Mouse (Mus musculus) kidney, embryonic 16.5 days (tissue): ENCODE measurements around the gene Nefh. TPM values are rescaled to one million over a fixed set of nuclear protein-coding genes. Genes with fewer than 3 reads are reported as not detected.
A peak's percentile ranks its signal among the peaks of the same experiment; 100 is the strongest.

Experiments used
- ATAC-seq: fragments of 200-750 bp; cut with Nextera tagmentation; 2 replicates; pipeline ENCODE4 v1.8.0; 2017; ENCODE audit warnings: moderate TSS enrichment; ENCODE audit not compliant: low FRiP score, low TSS enrichment
- H3K27ac ChIP-seq: fragments of 300-500 bp; sonication (generic); 2 replicates; pipeline ENCODE4 v1.5.1; 2014; ENCODE audit warnings: low read length
- H3K27me3 ChIP-seq: fragments of 300-500 bp; sonication (generic); 2 replicates; pipeline ENCODE4 v1.6.1; 2014; ENCODE audit warnings: low read length, control low read depth, mixed read lengths; ENCODE audit not compliant: insufficient read depth
- H3K36me3 ChIP-seq: fragments of 300-500 bp; sonication (generic); 2 replicates; pipeline ENCODE4 v1.6.1; 2014; ENCODE audit warnings: low read length, control low read depth, mixed read lengths; ENCODE audit not compliant: insufficient read depth
- H3K4me1 ChIP-seq: fragments of 300-500 bp; sonication (generic); 2 replicates; pipeline ENCODE4 v1.6.1; 2014; ENCODE audit warnings: low read length, control low read depth, mixed read lengths; ENCODE audit not compliant: insufficient read depth
- H3K4me2 ChIP-seq: fragments of 300-500 bp; sonication (generic); replicated peaks from 2 replicates; pipeline ENCODE4 v1.6.1; 2014; ENCODE audit warnings: low read depth, low read length
- H3K4me3 ChIP-seq: fragments of 300-500 bp; sonication (generic); 2 replicates; pipeline ENCODE4 v1.5.1; 2014; ENCODE audit warnings: mild to moderate bottlenecking, low read length
- H3K9ac ChIP-seq: fragments of 300-500 bp; sonication (generic); replicated peaks from 2 replicates; pipeline ENCODE4 v1.6.1; 2014; ENCODE audit warnings: low read length
- H3K9me3 ChIP-seq: fragments of 300-500 bp; sonication (generic); 2 replicates; pipeline ENCODE4 v1.6.1; 2016; ENCODE audit warnings: low read length, control low read depth
- WGBS: fragments of 180-500 bp; shearing (Covaris S2); extraction: QIAGEN DNeasy Blood & Tissue Kit; methylation state at CpG from one replicate; pipeline ENCODE4 v1.1.7; 2014; 5-methylcytosine and 5-hydroxymethylcytosine counted together
- polyA plus RNA-seq: library from polyadenylated mRNA; unstranded; fragments of >200 nt; fragmentation: Nextera tagmentation; extraction: Ambion mirVana; gene quantifications from 2 replicates; pipeline ENCODE4 v1.2.1, GENCODE M21; 2015

Nefh gene
- 0.19 TPM in 2 replicates for polyA plus RNA-seq

- Histone ChIP-seq H3K4me1 (peaks cover 13% of the 10 kb centered on the region), H3K27ac (no peak within 1 kb of the TSS), H3K9ac (peak within 1 kb of the TSS; percentile 29), H3K4me2 (peak within 1 kb of the TSS; percentile 81), H3K27me3 (peaks cover 79% of the 10 kb centered on the region), H3K36me3 (no peaks in the 10 kb centered on the region), H3K4me3 (peak within 1 kb of the TSS; percentile 52), H3K9me3 (no peaks in the 10 kb centered on the region)
- WGBS = under 1% methylated on average over 38 of the region's 41 CpGs
- no peak; the same call in 1 of the 2 replicates for ATAC-seq
Measured at GRCm38 (mm10) chr11:4947813-4948174, at the start of gene Nefh. Gene Nefh, minus strand, starts transcription at chr11:4948064.

GRCm38 (mm10) chr11:4996621-4997199, 48.8 kb upstream of the Nefh start:
- no peak overlapping the region for H3K4me2 ChIP-seq
- WGBS = 78% methylated on average over 5 of the region's 5 CpGs
- no peak for ATAC-seq
- no peaks in the 10 kb centered on the region for H3K9me3 ChIP-seq
- H3K27me3 ChIP-seq = no peaks in the 10 kb centered on the region
- H3K36me3 ChIP-seq = 0 out of 2 replicates have a peak, but pooled peaks cover 3% of the 10 kb centered on the region
- H3K4me3 ChIP-seq = no peak overlapping the region
- H3K27ac ChIP-seq = 0 out of 2 replicates have a peak overlapping the region, but pooled peaks have one; percentile 27
- H3K9ac ChIP-seq = no peak overlapping the region
- H3K4me1 ChIP-seq = peaks cover 16% of the 10 kb centered on the region

- WGBS = 90% methylated on average over 3 of the region's 3 CpGs
- Histone ChIP-seq H3K27ac (no peak overlapping the region), H3K27me3 (no peaks in the 10 kb centered on the region), H3K4me1 (peaks cover 16% of the 10 kb centered on the region), H3K9me3 (no peaks in the 10 kb centered on the region), H3K4me3 (no peak overlapping the region), H3K4me2 (no peak overlapping the region), H3K9ac (no peak overlapping the region), H3K36me3 (0 out of 2 replicates have a peak, but pooled peaks cover 3% of the 10 kb centered on the region)
- ATAC-seq = no peak
Measured at GRCm38 (mm10) chr11:4995676-4996075, 47.8 kb upstream of the Nefh start.

GRCm38 (mm10) chr11:4992471-4992870, 44.6 kb upstream of the Nefh start:
- Histone ChIP-seq H3K27me3 (no peaks in the 10 kb centered on the region), H3K4me1 (peaks cover 10% of the 10 kb centered on the region), H3K4me2 (no peak overlapping the region), H3K4me3 (no peak overlapping the region), H3K27ac (no peak overlapping the region), H3K9me3 (no peaks in the 10 kb centered on the region), H3K36me3 (peaks cover 6% of the 10 kb centered on the region; the same call in 1 of the 2 replicates), H3K9ac (no peak overlapping the region)
- ATAC-seq = no peak
- WGBS = 73% methylated on average over 2 of the region's 2 CpGs

GRCm38 (mm10) chr11:4989187-4989586, 41.3 kb upstream of the Nefh start:
- WGBS = 61% methylated on average over 3 of the region's 3 CpGs
- Histone ChIP-seq H3K4me2 (no peak overlapping the region), H3K4me3 (no peak overlapping the region), H3K36me3 (peaks cover 6% of the 10 kb centered on the region; the same call in 1 of the 2 replicates), H3K27me3 (no peaks in the 10 kb centered on the region), H3K27ac (no peak overlapping the region), H3K9me3 (no peaks in the 10 kb centered on the region), H3K4me1 (peaks cover 17% of the 10 kb centered on the region), H3K9ac (no peak overlapping the region)
- ATAC-seq = no peak

- 39% methylated on average over 11 of the region's 11 CpGs for WGBS
- Histone ChIP-seq H3K4me3 (peak overlapping the region; percentile 74), H3K4me1 (peaks cover 17% of the 10 kb centered on the region), H3K27ac (no peak overlapping the region; the same call in 1 of the 2 replicates), H3K4me2 (peak overlapping the region; percentile 89), H3K36me3 (peaks cover 3% of the 10 kb centered on the region; the same call in 1 of the 2 replicates), H3K9ac (peak overlapping the region; percentile 76), H3K27me3 (no peaks in the 10 kb centered on the region), H3K9me3 (no peaks in the 10 kb centered on the region)
- no peak; the same call in 1 of the 2 replicates for ATAC-seq
Measured at GRCm38 (mm10) chr11:4987487-4987852, 39.6 kb upstream of the Nefh start.

- peak within 1 kb of the TSS; percentile 27; the same call in 1 of the 2 replicates for H3K27ac ChIP-seq
- H3K4me2 ChIP-seq = peak within 1 kb of the TSS; percentile 89
- ATAC-seq = peak; percentile 92
- H3K9me3 ChIP-seq = no peaks in the 10 kb centered on the region
- H3K36me3 ChIP-seq = peaks cover 3% of the 10 kb centered on the region; the same call in 1 of the 2 replicates
- peak within 1 kb of the TSS; percentile 74 for H3K4me3 ChIP-seq
- no peaks in the 10 kb centered on the region for H3K27me3 ChIP-seq
- 1% methylated on average over 62 of the region's 62 CpGs for WGBS
- peak within 1 kb of the TSS; percentile 76 for H3K9ac ChIP-seq
- peaks cover 17% of the 10 kb centered on the region for H3K4me1 ChIP-seq
Measured at GRCm38 (mm10) chr11:4986695-4987486, 39.0 kb upstream of the Nefh start, which contains the start of gene Ap1b1. Gene Ap1b1, plus strand, starts transcription at chr11:4986824.

GRCm38 (mm10) chr11:4984799-4985198, 36.9 kb upstream of the Nefh start:
- H3K4me1 ChIP-seq = peaks cover 17% of the 10 kb centered on the region
- H3K9me3 ChIP-seq = no peaks in the 10 kb centered on the region
- H3K4me3 ChIP-seq = no peak overlapping the region
- H3K9ac ChIP-seq = no peak overlapping the region
- no peaks in the 10 kb centered on the region for H3K27me3 ChIP-seq
- peaks cover 3% of the 10 kb centered on the region; the same call in 1 of the 2 replicates for H3K36me3 ChIP-seq
- WGBS = 79% methylated on average over 3 of the region's 3 CpGs
- H3K27ac ChIP-seq = no peak overlapping the region
- ATAC-seq = no peak
- H3K4me2 ChIP-seq = no peak overlapping the region

- Histone ChIP-seq H3K9ac (no peak overlapping the region), H3K27me3 (no peaks in the 10 kb centered on the region), H3K4me1 (peaks cover 17% of the 10 kb centered on the region), H3K36me3 (peaks cover 3% of the 10 kb centered on the region; the same call in 1 of the 2 replicates), H3K4me3 (no peak overlapping the region), H3K4me2 (peak overlapping the region; percentile 25; the same call in 1 of the 2 replicates), H3K9me3 (no peaks in the 10 kb centered on the region), H3K27ac (no peak overlapping the region)
- WGBS = 4% methylated on average over 5 of the region's 5 CpGs
- ATAC-seq = no peak
Measured at GRCm38 (mm10) chr11:4984249-4984648, 36.4 kb upstream of the Nefh start.
